Comparison of ENCODE assay signal across 16 mouse cellular contexts in the genomic region with DNA sequence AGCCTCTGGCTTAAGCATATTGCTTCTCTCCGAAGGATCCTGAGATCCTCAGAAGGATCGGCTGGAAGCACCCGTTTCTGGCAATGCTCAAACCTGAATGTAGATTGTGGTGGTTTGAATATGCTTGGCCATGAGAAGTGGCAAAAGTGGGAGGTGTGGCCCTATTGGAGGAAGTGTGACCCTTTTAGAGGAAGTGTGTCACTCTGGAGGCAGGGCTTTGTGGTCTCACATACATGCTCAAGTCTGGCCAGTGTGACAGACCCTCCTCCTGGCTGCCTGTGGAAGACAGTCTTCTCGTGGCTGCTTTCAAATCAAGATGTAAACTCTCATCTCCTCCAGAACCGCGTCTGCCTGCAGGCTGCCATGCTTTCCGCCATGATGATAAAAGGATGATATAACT. TPM values are rescaled to one million over a fixed set of nuclear protein-coding genes. Genes with fewer than 3 reads are reported as not detected.
"Had no signal": no experiment of that assay in that cellular context is flagged by ENCODE, and none has a peak within 500 bp of the region (broad histone marks: within the 10 kb centered on the region; RNA-seq: fewer than 3 reads in every experiment).

No protein-coding gene starts in this region.

- DNase-seq: liver, embryonic 13.5 days; liver, postnatal 0 days; lung, adult 2 months; lung, postnatal 14 days; lung, postnatal 36 days; right cerebral cortex, postnatal 14 days; right cerebral cortex, postnatal 4 days; spleen, adult 18-20 months; thymus, adult 2 months; thymus, postnatal 25 days; thymus, postnatal 4 days had no signal

- ATAC-seq: liver, postnatal 0 days; lung, postnatal 0 days; midbrain, embryonic 13.5 days; midbrain, embryonic 15.5 days had no signal

RNA-seq across cellular contexts. Expression of gene Gpr45, which starts 36.0 kb away (rescaled TPM):
- total RNA-seq: monocyte, adult 5-6 weeks; neutrophil, adult 5-6 weeks had no signal
